Mouse (Mus musculus): ENCODE data around the gene Slc47a2. TPM values are rescaled to one million over a fixed set of nuclear protein-coding genes. Genes with fewer than 3 reads are reported as not detected.

Slc47a2 gene
- polyA plus RNA-seq, 1 experiment from 2014 or later = not detected

DNA sequence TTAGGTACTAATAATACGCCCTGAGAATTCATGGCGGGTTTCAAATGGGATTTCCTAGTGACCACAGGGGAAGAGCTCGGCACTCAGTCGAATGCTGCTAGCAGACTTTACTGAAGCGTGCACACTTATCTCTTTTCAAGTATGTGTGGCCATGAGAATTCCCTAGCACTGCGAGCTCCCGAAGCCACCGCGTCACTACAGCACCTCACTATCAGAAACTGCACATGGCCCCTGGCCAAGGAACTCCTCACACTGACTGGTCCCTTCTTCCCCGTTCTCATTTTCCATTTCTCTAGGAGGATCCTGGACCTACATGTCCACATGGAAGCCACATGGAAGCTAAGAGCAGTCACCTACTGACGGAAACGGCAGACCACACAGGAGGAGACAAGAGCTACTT lies 89.9 kb downstream of the Slc47a2 start:
- ATAC-seq (ENCODE audit: insufficient read depth, low FRiP score, low read depth) = no peak
- no peak overlapping the region for H3K9ac ChIP-seq
- WGBS = 94% methylated on average over 12 of the region's 12 CpGs
- no peaks in the 10 kb centered on the region for H3K9me3 ChIP-seq
- H3K27me3 ChIP-seq (replicated peaks) = no peaks in the 10 kb centered on the region
- H3K4me3 ChIP-seq (replicated peaks) = no peak overlapping the region
- H3K27ac ChIP-seq = no peak overlapping the region
- no peaks in the 10 kb centered on the region for H3K4me1 ChIP-seq
- no peak overlapping the region for H3K4me2 ChIP-seq
- H3K36me3 ChIP-seq = peaks cover 46% of the 10 kb centered on the region

DNA sequence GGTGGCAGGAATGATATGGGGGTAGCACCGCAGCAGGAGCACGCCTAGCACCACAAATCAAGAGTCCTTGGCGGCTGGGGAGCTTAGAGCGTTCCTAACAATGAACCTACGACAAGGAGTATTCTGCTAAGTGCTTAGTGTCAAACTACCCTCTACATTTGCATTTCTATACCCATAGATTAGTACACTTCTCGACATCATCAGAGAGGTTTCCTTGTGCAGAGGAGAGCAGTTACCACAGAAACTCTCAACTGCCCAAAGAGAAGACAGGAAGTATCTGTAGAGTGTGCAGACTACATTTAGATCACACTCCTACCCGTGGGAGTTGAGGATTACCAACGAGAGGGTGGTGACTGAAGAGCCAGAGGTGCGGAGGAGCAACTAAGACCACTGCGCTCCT lies 90.9 kb downstream of the Slc47a2 start:
- peaks cover 50% of the 10 kb centered on the region for H3K36me3 ChIP-seq
- no peak overlapping the region for H3K4me2 ChIP-seq
- H3K4me3 ChIP-seq (replicated peaks) = no peak overlapping the region
- WGBS = 84% methylated on average over 10 of the region's 10 CpGs
- no peaks in the 10 kb centered on the region for H3K4me1 ChIP-seq
- no peak overlapping the region for H3K27ac ChIP-seq
- no peak overlapping the region for H3K9ac ChIP-seq
- no peak for ATAC-seq (ENCODE audit: insufficient read depth, low FRiP score, low read depth)
- H3K9me3 ChIP-seq = no peaks in the 10 kb centered on the region
- no peaks in the 10 kb centered on the region for H3K27me3 ChIP-seq (replicated peaks)

Other genes starting within 250 kb of the Slc47a2 start
- 2.5 and 3.4 TPM in 2 replicates for gene Tnfrsf13b, start 216.1 kb downstream of the Slc47a2 start, polyA plus RNA-seq (2015; fragmentation: Nextera tagmentation; extraction: Ambion mirVana)
- gene Usp22, start 167.8 kb downstream of the Slc47a2 start, polyA plus RNA-seq (2015; fragmentation: Nextera tagmentation; extraction: Ambion mirVana) = 92.9 and 104 TPM in 2 replicates
- 0.19 TPM in 1 of 2 replicates, not detected in the other for gene Aldh3a1, start 135.3 kb downstream of the Slc47a2 start, polyA plus RNA-seq (2015; fragmentation: Nextera tagmentation; extraction: Ambion mirVana)
- 41.0 and 45.9 TPM in 2 replicates for gene Aldh3a2, start 75.4 kb downstream of the Slc47a2 start, polyA plus RNA-seq (2015; fragmentation: Nextera tagmentation; extraction: Ambion mirVana)
- gene Slc47a1, start 35.5 kb upstream of the Slc47a2 start, polyA plus RNA-seq (2015; fragmentation: Nextera tagmentation; extraction: Ambion mirVana) = 2.1 and 2.4 TPM in 2 replicates
- 3.0 and 3.2 TPM in 2 replicates for gene Rnf112, start 111.3 kb upstream of the Slc47a2 start, polyA plus RNA-seq (2015; fragmentation: Nextera tagmentation; extraction: Ambion mirVana)
- gene Mfap4, start 142.6 kb upstream of the Slc47a2 start, polyA plus RNA-seq (2015; fragmentation: Nextera tagmentation; extraction: Ambion mirVana) = 316 and 323 TPM in 2 replicates
- gene Mapk7, start 151.5 kb upstream of the Slc47a2 start, polyA plus RNA-seq (2015; fragmentation: Nextera tagmentation; extraction: Ambion mirVana) = 47.1 and 50.8 TPM in 2 replicates
- 26.5 and 27.9 TPM in 2 replicates for gene B9d1, start 162.3 kb upstream of the Slc47a2 start, polyA plus RNA-seq (2015; fragmentation: Nextera tagmentation; extraction: Ambion mirVana)
- 19.7 and 22.5 TPM in 2 replicates for gene Epn2, start 236.8 kb upstream of the Slc47a2 start, polyA plus RNA-seq (2015; fragmentation: Nextera tagmentation; extraction: Ambion mirVana)